Mouse (Mus musculus): ENCODE measurements around the gene Tbc1d14. TPM values are rescaled to one million over a fixed set of nuclear protein-coding genes. Genes with fewer than 3 reads are reported as not detected.

The Tbc1d14 gene
- polyA plus RNA-seq, 1 experiment, result 17.3 TPM

DNA sequence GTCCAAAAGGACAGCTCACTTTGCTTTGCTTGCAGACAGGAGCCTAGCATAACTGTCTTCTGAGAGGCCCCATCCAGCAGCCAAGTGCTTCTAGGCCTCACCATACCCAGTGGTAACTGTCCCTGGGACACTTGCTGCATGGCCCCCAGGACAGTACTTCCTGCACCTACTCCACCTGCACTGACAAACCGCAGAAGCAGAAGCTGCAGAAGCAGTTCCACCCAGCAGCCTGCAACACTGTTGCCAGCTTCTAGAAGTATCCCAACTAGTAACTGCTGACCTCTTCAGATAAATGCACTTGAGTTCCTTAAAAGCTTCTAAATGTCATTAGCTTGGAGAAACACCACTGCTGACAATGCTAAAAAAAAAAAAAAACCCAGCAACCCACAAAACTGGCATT lies 78.0 kb downstream of the Tbc1d14 start:
- TF ChIP-seq GATA1 (IDR thresholded peaks at IDR 0.05; ENCODE audit: low read length), result no peak

DNA sequence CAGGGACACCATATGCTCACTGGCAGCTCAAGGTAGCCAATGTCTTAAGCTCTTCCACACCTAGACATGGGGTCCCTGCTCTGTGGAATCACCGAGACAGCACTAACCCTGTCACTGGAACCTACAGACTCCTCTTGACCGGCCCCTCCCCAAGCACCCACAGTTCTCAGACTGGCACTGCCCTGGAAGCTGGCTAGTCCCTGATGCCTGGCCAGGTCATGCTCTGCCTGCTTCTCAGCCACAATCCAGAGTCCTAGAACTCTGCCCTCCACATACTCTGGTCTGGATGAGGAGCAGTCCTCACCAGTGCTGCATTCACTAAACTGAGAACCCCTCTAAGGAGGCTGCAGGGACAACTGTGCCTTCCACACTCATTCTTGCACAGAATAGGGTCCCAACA lies 82.1 kb downstream of the Tbc1d14 start:
- no peak for TF ChIP-seq GATA1 (IDR thresholded peaks at IDR 0.05; ENCODE audit: low read length)

- no peak for TF ChIP-seq GATA1 (IDR thresholded peaks at IDR 0.05; ENCODE audit: low read length)
Measured at GRCm38 (mm10) chr5:36508351-36508750, 84.7 kb downstream of the Tbc1d14 start.

DNA sequence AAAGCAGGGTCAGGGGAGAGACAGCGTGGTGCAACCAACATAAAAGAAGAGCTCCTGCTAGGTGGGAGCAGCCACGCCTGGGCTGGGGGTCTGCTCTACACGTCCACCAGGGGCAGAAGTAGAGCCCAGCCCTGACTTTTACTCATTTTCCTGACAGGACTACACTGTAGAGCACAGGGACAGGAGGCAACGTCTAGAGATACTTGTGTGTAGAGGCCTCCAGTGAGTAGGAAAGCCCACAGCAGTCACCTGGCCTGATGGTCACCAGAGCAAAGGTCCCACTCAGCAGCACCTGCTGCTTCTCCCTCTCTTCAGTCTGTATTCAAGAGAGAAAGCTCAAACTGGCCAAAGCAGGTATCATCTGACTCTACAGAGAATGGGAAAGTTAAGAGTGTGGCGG lies 87.4 kb downstream of the Tbc1d14 start:
- TF ChIP-seq GATA1 (IDR thresholded peaks at IDR 0.05; ENCODE audit: low read length), result no peak

DNA sequence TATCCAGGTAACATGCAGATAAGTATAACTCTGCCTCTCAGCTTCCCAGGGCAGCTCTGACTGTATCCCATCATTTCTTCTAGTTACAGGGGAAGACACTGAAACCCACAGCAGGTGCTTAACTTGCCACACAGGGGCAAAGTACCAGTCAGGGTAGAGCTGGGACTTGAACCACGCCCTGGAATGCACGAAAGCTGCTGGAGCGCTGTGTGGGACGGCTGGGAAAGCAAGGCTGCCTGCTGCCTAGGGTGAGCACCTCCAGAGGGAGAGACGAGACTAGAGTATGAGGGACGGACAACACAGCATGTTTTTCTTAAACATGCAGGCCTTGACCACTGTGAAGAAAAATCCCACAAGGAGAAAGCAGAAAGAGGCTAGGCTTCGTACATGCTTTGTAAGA lies 87.8 kb downstream of the Tbc1d14 start:
- TF ChIP-seq GATA1 (IDR thresholded peaks at IDR 0.05; ENCODE audit: low read length), result no peak

DNA sequence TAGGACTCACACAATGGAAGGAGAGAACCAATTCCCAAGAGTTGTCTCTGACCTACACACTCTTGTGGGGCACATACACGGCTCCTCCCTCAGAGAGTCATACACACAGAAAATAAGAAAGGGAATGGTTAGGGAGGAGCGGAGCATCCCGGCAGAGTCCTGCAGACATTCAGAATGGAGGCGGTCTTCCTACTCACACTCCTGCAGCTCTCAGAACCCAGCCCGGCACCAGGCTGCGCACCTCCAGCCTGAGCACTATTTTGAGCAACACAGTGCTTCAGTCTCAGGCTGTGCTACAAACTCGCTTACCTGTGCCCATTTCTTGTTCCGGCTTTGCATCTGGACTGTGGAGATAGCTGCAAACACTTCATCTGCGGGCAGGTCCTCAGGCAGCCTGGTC lies 98.4 kb downstream of the Tbc1d14 start:
- no peak for TF ChIP-seq GATA1 (IDR thresholded peaks at IDR 0.05; ENCODE audit: low read length)

- TF ChIP-seq GATA1 (IDR thresholded peaks at IDR 0.05; ENCODE audit: low read length), result no peak
Measured at GRCm38 (mm10) chr5:36493919-36494318, 99.2 kb downstream of the Tbc1d14 start.

GRCm38 (mm10) chr5:36489225-36489624 lies 103.9 kb downstream of the Tbc1d14 start:
- no peak for TF ChIP-seq GATA1 (IDR thresholded peaks at IDR 0.05; ENCODE audit: low read length)

GRCm38 (mm10) chr5:36485306-36485705 lies 107.8 kb downstream of the Tbc1d14 start:
- TF ChIP-seq GATA1 (IDR thresholded peaks at IDR 0.05; ENCODE audit: low read length), result no peak

- no peak for TF ChIP-seq GATA1 (IDR thresholded peaks at IDR 0.05; ENCODE audit: low read length)
Measured at GRCm38 (mm10) chr5:36484171-36484990, 108.7 kb downstream of the Tbc1d14 start, which contains the start of the genes Tada2b and Ccdc96. Tada2b (minus strand) TSS chr5:36484285. Ccdc96 (plus strand) TSS chr5:36484588.

GRCm38 (mm10) chr5:36483203-36484101 lies 109.6 kb downstream of the Tbc1d14 start:
- TF ChIP-seq GATA1 (IDR thresholded peaks at IDR 0.05; ENCODE audit: low read length), result no peak

DNA sequence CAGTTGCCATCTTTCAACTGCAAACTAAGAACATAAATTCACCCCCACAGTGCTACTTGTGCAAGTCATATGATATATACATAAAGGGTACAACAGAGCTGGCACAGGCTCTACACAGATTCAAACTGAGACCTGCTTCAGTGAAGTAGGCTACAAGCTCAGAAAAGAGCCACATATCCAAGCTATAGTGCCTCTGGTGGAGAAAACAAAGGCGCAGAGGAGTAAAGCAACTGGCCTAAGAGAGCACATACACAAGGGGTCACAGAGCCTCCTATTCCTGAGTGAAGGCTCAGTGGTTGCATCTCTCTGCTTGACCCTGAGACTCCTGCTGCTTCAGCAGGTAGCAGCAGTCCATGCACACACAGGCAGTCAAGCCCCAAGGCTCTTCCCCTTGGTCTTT lies 112.0 kb downstream of the Tbc1d14 start:
- no peak for TF ChIP-seq GATA1 (IDR thresholded peaks at IDR 0.05; ENCODE audit: low read length)

DNA sequence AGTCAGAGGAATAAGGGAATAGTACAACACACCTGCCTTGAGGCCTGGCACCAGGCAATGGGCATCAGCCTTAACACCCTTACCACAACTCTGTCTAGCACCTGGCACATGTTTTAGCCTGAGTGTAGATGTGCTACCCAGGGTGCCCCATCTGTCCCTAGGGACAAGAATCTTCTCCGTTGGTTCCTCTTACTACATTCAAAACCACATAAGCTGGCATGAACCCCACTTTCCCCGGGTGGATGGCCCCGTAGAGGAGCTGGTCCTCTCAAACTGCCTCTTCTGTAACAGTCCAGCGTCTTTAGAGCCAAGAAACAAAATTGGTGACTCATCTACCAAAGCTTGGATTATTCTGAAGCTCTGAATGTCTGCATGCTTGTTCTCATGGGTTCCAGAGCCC lies 112.7 kb downstream of the Tbc1d14 start:
- TF ChIP-seq GATA1 (IDR thresholded peaks at IDR 0.05; ENCODE audit: low read length), result no peak

DNA sequence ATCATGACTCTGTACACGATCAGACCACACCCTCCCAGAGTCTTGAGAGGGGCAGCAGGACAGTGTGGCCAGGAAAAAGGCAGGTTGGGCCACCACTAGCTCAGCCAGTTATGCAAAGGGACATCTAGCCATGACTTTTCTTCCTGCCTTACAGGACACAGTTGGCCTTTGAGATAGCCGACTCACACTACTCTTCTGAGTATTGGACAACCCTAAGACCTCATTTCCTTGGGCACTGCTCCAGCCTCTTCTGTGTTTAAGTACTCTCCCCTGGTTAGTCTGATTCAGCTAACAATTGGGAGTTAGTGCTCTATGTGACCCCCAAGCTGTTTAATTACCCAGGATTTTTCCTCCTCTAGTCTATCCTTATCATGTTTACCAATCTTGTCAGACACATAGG lies 113.3 kb downstream of the Tbc1d14 start:
- TF ChIP-seq GATA1 (IDR thresholded peaks at IDR 0.05; ENCODE audit: low read length), result no peak

GRCm38 (mm10) chr5:36478540-36479420 lies 114.3 kb downstream of the Tbc1d14 start:
- no peak for TF ChIP-seq GATA1 (IDR thresholded peaks at IDR 0.05; ENCODE audit: low read length)
